Mouse (Mus musculus) lung, postnatal 4 days (tissue): ENCODE results near the gene Vav1.
A peak's percentile ranks its signal among the peaks of the same experiment; 100 is the strongest.
"Not testable (repeated sequence)": the region's sequence is repeated elsewhere in the genome, so short reads cannot be mapped to it uniquely, and the experiment has no call there.

Experiments used
- DNase-seq, 2 experiments: peaks; one replicate each; pipeline ENCODE4 v3.0.0; 2021

The Vav1 gene

DNA sequence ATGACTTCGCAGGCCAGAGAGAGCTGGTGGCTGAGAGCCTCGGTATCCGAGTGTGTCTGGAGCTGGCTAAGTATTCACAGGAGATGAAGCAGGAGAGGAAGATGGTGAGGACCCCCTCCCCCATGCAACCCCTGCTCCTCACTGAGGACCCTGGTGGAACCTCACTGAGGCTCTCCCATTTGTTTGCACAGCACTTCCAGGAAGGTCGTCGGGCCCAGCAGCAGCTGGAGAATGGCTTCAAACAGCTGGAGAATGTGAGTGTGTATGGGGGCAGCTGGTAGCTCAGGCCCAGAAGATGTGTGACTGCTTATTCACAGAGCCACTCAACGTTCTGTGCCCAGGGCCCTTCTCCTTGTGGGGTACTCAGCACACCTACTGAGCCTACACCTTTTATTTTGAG is 25.6 kb upstream of the Vav1 start:
- DNase-seq: peak in 1 of 2 experiments; percentile 52

DNA sequence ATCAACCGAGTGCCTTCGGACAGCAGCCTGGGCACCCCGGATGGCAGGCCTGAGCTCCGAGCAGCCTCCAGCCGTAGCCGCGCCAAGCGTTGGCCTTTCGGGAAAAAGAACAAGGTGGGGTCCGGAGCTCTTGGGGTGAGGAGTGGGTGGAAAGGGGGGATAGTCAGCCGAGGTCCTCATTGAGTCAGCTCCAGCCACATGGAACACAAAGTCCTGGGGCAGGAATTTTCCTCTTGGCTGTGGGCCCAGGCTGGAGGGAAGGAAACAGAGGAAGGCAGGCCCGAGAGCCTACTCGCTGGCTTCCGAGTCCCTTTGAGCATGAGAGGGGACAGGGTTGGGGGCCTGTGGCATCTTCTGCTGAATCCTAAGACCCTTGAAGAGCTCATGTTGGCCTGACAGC is 23.5 kb upstream of the Vav1 start:
- DNase-seq: peak in 1 of 2 experiments; percentile 35

- DNase-seq: peak in 1 of 2 experiments; percentile 19
Observed at GRCm38 (mm10) chr17:57256921-57257485, 21.9 kb upstream of the Vav1 start.

- DNase-seq: peak in 1 of 2 experiments; percentile 11
Observed at GRCm38 (mm10) chr17:57258191-57258590, 20.7 kb upstream of the Vav1 start.

DNA sequence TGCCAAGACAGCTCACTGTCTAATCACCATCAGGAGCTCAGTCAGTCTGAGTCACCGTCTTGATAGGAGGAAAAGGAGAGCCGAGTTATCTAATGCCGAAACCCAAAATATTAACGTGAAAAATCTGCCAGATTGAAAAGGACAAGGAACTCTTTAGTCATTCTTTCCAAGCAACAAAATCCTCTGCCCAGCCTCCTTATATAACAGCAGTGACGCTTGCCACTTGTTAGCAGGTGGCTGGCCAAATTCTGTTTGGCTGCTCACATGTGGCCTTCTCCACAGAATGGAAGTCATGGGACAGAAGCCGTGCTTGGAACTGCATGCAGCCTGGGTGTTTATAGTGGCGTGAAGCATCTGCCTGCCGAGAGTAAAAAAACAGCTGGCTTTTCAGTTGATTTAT is 19.2 kb upstream of the Vav1 start:
- peak in 1 of 2 experiments; percentile 11 for DNase-seq

DNA sequence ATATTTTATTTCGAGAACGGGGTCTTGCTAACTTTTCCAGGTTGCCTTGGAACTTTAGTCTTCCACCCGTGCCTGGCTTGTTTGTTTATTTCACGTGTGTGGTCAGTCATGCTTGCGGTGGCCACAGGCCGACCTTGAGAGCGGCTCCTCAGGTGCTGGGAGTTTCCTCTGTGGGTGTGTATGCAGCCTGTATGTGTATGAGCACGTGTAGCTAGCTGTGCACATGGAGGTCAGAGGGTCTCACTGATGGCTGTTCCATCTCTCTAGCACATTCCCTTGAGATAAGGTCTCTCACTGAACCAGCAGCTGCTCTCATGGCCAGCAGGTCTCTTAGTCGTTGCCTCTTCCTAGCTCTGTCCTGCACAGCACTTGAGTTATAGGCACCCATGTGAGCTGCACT is 18.5 kb upstream of the Vav1 start:
- DNase-seq: peak in 1 of 2 experiments; percentile 10

DNA sequence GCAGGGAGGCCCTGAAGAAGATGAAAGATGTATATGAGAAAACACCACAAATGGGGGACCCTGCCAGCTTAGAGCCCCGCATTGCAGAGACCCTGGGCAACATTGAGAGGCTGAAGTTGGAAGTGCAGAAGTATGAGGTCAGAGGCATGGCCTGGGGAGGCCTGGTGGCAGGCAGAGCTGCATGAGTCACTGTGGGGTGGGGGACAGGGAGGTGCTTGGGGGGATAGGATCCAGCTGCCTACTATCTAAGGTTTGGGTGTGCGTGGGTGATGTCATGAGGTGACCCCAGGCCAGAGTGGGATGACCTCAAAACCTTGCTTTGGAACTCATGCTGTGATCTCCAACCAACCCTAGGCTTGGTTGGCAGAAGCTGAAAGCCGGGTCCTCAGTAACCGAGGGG is 17.6 kb upstream of the Vav1 start:
- DNase-seq: peak in 1 of 2 experiments; percentile 16

GRCm38 (mm10) chr17:57261796-57262195 is 17.1 kb upstream of the Vav1 start:
- peak in 1 of 2 experiments; percentile 15 for DNase-seq

DNA sequence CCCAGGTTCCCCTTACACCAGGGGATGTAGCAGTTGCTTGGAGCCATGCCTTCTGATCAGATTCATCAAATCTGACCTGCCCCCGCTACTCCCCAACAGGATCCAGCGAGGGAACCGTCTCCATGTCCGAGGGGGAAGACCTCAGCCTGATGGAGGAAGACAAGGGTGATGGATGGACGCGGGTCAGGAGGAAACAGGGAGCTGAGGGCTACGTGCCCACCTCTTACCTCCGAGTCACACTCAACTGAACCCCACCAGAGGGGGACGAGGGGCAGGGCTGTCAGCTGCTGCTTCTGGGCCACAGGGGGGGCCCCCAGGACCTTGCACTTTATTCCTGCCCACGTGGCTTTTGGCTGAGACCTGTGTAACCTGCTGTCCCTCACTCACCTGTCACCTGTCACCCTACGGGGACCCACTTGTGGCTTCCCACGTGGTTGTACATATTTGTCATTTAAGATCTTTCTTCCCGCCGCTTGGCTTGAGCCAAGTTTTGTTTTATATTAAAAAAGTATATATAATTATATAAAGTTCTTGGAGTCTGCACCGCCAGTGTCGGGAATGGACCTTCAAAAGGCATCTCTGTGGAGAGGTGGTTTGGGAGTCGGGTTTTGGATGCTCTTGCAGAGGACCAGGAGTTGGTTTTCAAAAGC is 15.9 kb upstream of the Vav1 start:
- no peak for DNase-seq

DNA sequence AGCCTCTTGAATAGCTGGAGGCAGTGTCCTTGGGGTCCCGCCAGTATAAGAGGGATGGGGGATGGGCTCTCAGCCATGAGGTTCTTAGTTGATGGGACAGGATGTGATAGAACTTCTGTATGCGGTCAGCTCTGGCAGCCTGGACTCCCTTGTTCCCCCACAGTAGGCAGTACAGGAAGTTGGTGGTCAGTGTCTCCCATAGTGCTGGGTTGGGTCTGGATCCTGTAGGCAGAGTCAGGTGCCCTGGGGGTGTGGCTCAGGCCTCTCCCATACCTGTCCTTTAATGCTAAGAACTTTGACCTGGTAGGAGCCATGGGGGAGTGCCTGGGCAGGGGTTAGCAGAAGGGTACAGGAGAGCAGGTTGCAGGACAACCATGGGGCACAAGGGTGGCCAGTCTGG is 14.7 kb upstream of the Vav1 start:
- DNase-seq: no peak

GRCm38 (mm10) chr17:57264972-57265945 is 13.6 kb upstream of the Vav1 start:
- peak; percentile 91 to 93 for DNase-seq

- DNase-seq: no peak
Observed at GRCm38 (mm10) chr17:57267556-57268126, 11.3 kb upstream of the Vav1 start.

GRCm38 (mm10) chr17:57271301-57271700 is 7.6 kb upstream of the Vav1 start:
- DNase-seq: no peak

GRCm38 (mm10) chr17:57273846-57274245 is 5.1 kb upstream of the Vav1 start:
- DNase-seq: no peak

DNA sequence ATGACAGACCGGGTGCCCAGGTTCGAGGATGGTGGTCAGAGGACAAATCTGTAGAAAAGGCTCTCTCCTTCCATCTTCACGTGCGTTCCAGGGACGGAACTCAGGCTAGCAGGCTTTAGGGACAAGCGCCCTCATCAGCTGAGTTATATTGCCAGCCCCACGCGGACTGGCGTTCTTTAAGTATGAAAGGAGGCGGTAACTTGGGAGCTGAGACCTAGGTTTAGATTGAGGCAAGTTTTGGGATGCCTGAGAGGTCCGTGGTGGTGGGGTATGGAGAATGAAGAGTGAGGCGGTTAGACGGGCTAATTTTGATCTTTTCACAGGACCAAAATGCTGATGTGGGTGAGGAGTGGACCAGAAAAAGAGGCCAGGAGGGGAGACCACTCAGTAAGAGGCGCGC is 4.2 kb upstream of the Vav1 start:
- no peak for DNase-seq

DNA sequence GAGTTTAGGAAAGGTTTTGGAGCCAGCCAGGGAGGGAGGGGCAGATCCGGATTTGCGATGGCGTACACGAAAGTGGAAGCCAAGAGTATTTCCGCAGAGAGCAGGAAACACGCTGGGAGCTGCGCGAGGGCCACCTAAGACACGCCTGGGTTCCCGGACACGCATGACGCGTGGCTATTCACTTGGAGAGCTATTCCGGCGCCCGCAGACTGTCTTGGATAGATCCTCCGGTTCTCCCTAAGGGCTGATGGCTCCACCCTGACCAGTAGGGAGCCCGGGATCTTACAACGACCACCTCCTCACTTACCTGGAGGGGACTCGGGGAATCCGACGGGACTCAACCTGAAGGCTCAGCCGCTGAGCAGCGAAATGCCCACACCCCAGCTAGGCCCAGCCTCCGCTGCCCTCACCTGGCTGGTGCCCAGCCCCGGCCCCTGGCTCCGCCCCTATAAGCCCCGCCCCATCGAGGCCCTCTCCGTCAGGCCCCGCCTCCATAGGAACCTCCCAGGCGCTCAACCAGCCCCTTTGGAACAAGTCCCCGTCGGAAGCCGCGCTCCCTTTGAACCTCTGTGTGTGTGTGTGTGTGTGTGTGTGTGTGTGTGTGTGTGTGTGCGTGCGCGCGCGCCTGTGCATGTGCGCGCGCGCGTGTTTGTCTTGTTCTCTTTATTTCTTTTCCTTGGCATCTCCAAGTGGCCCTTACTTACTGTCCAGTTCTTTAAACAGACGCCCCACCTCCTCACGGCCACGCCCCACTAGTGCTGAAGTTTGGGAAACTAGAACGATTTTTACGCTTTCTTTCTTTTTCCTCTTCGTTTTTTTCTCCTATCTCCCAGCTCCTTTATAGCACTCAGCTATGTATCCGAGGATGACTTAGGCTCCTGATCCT is 3.5 kb upstream of the Vav1 start:
- peak; percentile 92 to 94 for DNase-seq

- no peak for DNase-seq
Observed at GRCm38 (mm10) chr17:57275997-57276351, 2.9 kb upstream of the Vav1 start.

DNA sequence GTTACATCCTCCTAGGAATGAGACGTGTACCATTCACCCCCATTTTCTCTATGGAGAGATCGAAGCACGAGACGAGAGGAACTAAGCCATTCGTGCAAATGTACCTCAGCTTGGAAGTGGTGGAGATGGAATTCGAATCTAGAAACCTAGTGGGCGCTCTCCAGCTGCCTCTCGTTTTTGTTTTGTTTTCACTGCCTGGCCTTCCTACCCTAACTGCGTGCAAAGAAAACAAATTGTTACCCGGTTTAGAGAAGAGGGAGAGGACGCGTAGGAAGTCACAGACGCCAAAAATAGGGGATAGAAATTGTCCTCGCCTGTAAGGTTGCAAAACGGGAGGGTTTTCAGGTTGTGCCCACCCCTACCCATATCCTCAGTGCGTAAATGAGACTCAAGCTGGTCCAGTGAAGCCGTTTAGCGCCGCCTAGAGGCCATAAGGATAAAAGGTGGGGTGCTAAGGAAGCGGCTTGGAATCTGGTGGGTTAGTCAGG is 2.2 kb upstream of the Vav1 start:
- peak; percentile 70 to 81 for DNase-seq

GRCm38 (mm10) chr17:57277598-57278261 is 1.2 kb upstream of the Vav1 start:
- DNase-seq: not testable (repeated sequence)

DNA sequence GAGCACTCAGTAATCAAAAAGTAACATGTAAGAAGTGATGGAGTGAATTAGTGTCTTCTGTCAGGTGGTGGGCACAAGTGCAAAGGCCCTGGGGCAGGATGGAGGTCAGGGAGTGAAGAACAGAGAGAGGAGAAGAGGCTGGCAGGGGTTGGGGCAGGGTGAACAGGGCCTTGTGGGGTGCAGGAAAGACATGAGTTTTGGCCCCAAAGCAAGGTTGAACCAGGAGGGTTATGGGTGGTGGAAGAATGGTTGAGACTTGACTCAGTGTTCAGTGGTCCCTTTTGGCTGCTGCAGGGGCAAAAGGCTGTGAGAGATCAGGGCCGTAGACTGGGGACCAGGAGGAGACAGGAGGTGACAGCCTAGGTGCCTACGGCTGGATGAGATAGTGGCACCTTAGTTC is 363 bp upstream of the Vav1 start:
- DNase-seq: no peak

DNA sequence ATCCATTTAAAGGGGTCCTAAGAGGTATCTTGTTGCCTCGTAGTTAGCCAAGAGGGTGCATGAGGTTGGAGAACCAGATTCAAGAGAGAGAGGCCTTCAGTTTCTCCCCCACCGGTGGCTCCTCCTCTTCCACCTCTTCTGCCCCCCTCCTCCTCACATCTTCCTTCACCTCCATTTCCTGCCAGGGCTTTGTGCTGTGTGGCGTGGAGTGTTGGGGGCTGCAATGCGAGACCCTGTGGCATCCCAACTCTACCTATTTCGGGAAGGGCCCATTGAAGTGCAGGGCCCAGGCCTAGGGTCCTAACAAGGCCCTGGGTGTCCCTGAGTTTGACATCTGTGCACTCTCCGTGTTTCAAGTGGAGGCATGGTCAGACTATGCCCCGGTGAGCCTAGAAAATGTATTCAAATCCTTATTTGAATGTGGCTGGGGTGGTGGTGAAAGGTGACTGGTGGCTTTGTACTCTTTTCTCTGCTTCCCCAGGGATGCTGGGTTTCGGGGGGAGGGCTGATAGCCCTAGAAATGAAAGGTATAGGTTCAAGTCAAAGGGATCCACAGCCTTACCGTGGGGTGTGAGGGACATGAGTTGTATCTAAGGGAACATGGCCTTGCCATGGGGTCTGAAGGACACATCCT is 808 bp downstream of the Vav1 start:
- DNase-seq: no peak
